Mouse (Mus musculus) neural tube, embryonic 15.5 days (tissue): ENCODE data around the gene Gm9780. TPM values are rescaled to one million over a fixed set of nuclear protein-coding genes. Genes with fewer than 3 reads are reported as not detected.
A peak's percentile ranks its signal among the peaks of the same experiment; 100 is the strongest.
"Not testable (repeated sequence)": the region's sequence is repeated elsewhere in the genome, so short reads cannot be mapped to it uniquely, and the experiment has no call there.

ENCODE experiments used
- ATAC-seq: fragments of 200-750 bp; cut with Nextera tagmentation; 2 replicates; pipeline ENCODE4 v1.8.0; 2017; ENCODE audit warnings: mild to moderate bottlenecking, moderate TSS enrichment, moderate library complexity; ENCODE audit not compliant: low FRiP score
- H3K27ac ChIP-seq: fragments of 300-500 bp; sonication (generic); replicated peaks from 2 replicates; pipeline ENCODE4 v1.5.1; 2015; ENCODE audit warnings: mild to moderate bottlenecking, inconsistent platforms
- H3K27me3 ChIP-seq: fragments of 300-500 bp; sonication (generic); replicated peaks from 2 replicates; pipeline ENCODE4 v1.6.1; 2015; ENCODE audit warnings: inconsistent platforms
- H3K36me3 ChIP-seq: fragments of 300-500 bp; sonication (generic); 2 replicates; pipeline ENCODE4 v1.6.1; 2015; ENCODE audit warnings: inconsistent platforms
- H3K4me1 ChIP-seq: fragments of 300-500 bp; sonication (generic); 2 replicates; pipeline ENCODE4 v1.6.1; 2015; ENCODE audit warnings: inconsistent platforms
- H3K4me2 ChIP-seq: fragments of 300-500 bp; sonication (generic); 2 replicates; pipeline ENCODE4 v1.6.1; 2015; ENCODE audit warnings: inconsistent platforms, mild to moderate bottlenecking, moderate library complexity
- H3K4me3 ChIP-seq: fragments of 300-500 bp; sonication (generic); replicated peaks from 2 replicates; pipeline ENCODE4 v1.5.1; 2015; ENCODE audit warnings: mild to moderate bottlenecking, inconsistent platforms
- H3K9ac ChIP-seq: fragments of 300-500 bp; sonication (generic); replicated peaks from 2 replicates; pipeline ENCODE4 v1.6.1; 2015; ENCODE audit warnings: mild to moderate bottlenecking, inconsistent platforms
- H3K9me3 ChIP-seq: fragments of 300-500 bp; sonication (generic); replicated peaks from 2 replicates; pipeline ENCODE4 v1.6.1; 2016; ENCODE audit warnings: inconsistent platforms
- WGBS: fragments of 180-500 bp; shearing (Covaris S2); methylation state at CpG from one replicate; pipeline ENCODE4 v1.1.7; 2015; ENCODE audit warnings: mixed read lengths; 5-methylcytosine and 5-hydroxymethylcytosine counted together
- polyA plus RNA-seq: library from polyadenylated mRNA; unstranded; fragments of >200 nt; fragmentation: Nextera tagmentation; extraction: Ambion mirVana; gene quantifications from 2 replicates; pipeline ENCODE4 v1.2.1, GENCODE M21; 2015

Gene Gm9780
- 6.7 and 11.3 TPM in 2 replicates for polyA plus RNA-seq

GRCm38 (mm10) chr14:26042611-26043010, at the start of gene Gm9780:
Gm9780 (minus strand) TSS chr14:26042711.
- WGBS, result no CpG with 5 or more reads among the region's 26 CpGs
- H3K27me3 ChIP-seq, H3K4me3 ChIP-seq, H3K4me2 ChIP-seq, H3K36me3 ChIP-seq, H3K4me1 ChIP-seq, ATAC-seq, H3K27ac ChIP-seq, H3K9me3 ChIP-seq, H3K9ac ChIP-seq: not testable (repeated sequence)

- not testable (repeated sequence) for H3K27me3 ChIP-seq, ATAC-seq, H3K9me3 ChIP-seq, H3K4me3 ChIP-seq, H3K4me1 ChIP-seq, H3K36me3 ChIP-seq, H3K27ac ChIP-seq, H3K4me2 ChIP-seq, H3K9ac ChIP-seq
- WGBS, result no CpG with 5 or more reads among the region's 1 CpGs
Measured at GRCm38 (mm10) chr14:26081997-26082396, 39.5 kb upstream of the Gm9780 start, which contains the start of gene Cphx3. Cphx3 (plus strand) TSS chr14:26082297.

- no CpG with 5 or more reads among the region's 6 CpGs for WGBS
- H3K36me3 ChIP-seq, H3K27me3 ChIP-seq, H3K9me3 ChIP-seq, H3K9ac ChIP-seq, H3K4me1 ChIP-seq, H3K27ac ChIP-seq, ATAC-seq, H3K4me2 ChIP-seq, H3K4me3 ChIP-seq: not testable (repeated sequence)
Measured at GRCm38 (mm10) chr14:26081216-26081615, 38.7 kb upstream of the Gm9780 start, which contains the start of gene Cphx2. Cphx2 (plus strand) TSS chr14:26081516.

GRCm38 (mm10) chr14:26076620-26077390, 34.3 kb upstream of the Gm9780 start:
- H3K4me3 ChIP-seq, H3K27me3 ChIP-seq: not testable (repeated sequence)

GRCm38 (mm10) chr14:26067325-26067633, 24.8 kb upstream of the Gm9780 start, which contains the start of gene Tmem254c:
Tmem254c (minus strand) TSS chr14:26067355.
- not testable (repeated sequence) for H3K4me1 ChIP-seq, H3K4me3 ChIP-seq, H3K36me3 ChIP-seq, H3K4me2 ChIP-seq, H3K27ac ChIP-seq, H3K9me3 ChIP-seq, H3K9ac ChIP-seq, H3K27me3 ChIP-seq
- no CpG with 5 or more reads among the region's 10 CpGs for WGBS
- ATAC-seq, result peak; percentile 89

More at GRCm38 (mm10) chr14:26076620-26077390, 34.3 kb upstream of the Gm9780 start:
- H3K9me3 ChIP-seq, H3K4me1 ChIP-seq, H3K27ac ChIP-seq, H3K9ac ChIP-seq, H3K4me2 ChIP-seq, ATAC-seq, H3K36me3 ChIP-seq: not testable (repeated sequence)
- no CpG with 5 or more reads among the region's 5 CpGs for WGBS

GRCm38 (mm10) chr14:26066574-26067324, 24.2 kb upstream of the Gm9780 start:
- WGBS, result no CpG with 5 or more reads among the region's 44 CpGs
- H3K4me3 ChIP-seq, H3K36me3 ChIP-seq, H3K4me2 ChIP-seq, H3K27ac ChIP-seq, H3K27me3 ChIP-seq, H3K9ac ChIP-seq, H3K9me3 ChIP-seq, H3K4me1 ChIP-seq: not testable (repeated sequence)
- ATAC-seq, result peak; percentile 90

GRCm38 (mm10) chr14:26059362-26059761, 16.9 kb upstream of the Gm9780 start:
- H3K27ac ChIP-seq, result not testable (repeated sequence)
- no CpG with 5 or more reads among the region's 6 CpGs for WGBS

GRCm38 (mm10) chr14:26058184-26058583, 15.7 kb upstream of the Gm9780 start:
- H3K27me3 ChIP-seq, H3K9ac ChIP-seq, ATAC-seq, H3K4me3 ChIP-seq, H3K36me3 ChIP-seq, H3K9me3 ChIP-seq, H3K4me1 ChIP-seq, H3K4me2 ChIP-seq, H3K27ac ChIP-seq: not testable (repeated sequence)
- WGBS, result no CpG with 5 or more reads among the region's 3 CpGs

More at GRCm38 (mm10) chr14:26059362-26059761, 16.9 kb upstream of the Gm9780 start:
- not testable (repeated sequence) for H3K4me2 ChIP-seq, H3K27me3 ChIP-seq, ATAC-seq, H3K4me3 ChIP-seq, H3K4me1 ChIP-seq, H3K9ac ChIP-seq, H3K36me3 ChIP-seq, H3K9me3 ChIP-seq

- H3K27ac ChIP-seq, H3K36me3 ChIP-seq, H3K27me3 ChIP-seq, H3K9me3 ChIP-seq, H3K4me1 ChIP-seq, ATAC-seq, H3K4me2 ChIP-seq, H3K4me3 ChIP-seq, H3K9ac ChIP-seq: not testable (repeated sequence)
- WGBS, result no CpG with 5 or more reads among the region's 9 CpGs
Measured at GRCm38 (mm10) chr14:26048767-26049166, 6.3 kb upstream of the Gm9780 start.

GRCm38 (mm10) chr14:26047026-26047425, 4.5 kb upstream of the Gm9780 start:
- WGBS, result no CpG with 5 or more reads among the region's 8 CpGs
- ATAC-seq, H3K27me3 ChIP-seq, H3K27ac ChIP-seq, H3K9ac ChIP-seq, H3K9me3 ChIP-seq, H3K4me3 ChIP-seq, H3K4me2 ChIP-seq, H3K4me1 ChIP-seq, H3K36me3 ChIP-seq: not testable (repeated sequence)

GRCm38 (mm10) chr14:26045007-26045406, 2.5 kb upstream of the Gm9780 start:
- not testable (repeated sequence) for H3K4me3 ChIP-seq, H3K27ac ChIP-seq, ATAC-seq, H3K27me3 ChIP-seq, H3K9me3 ChIP-seq, H3K36me3 ChIP-seq, H3K9ac ChIP-seq, H3K4me1 ChIP-seq, H3K4me2 ChIP-seq
- no CpG with 5 or more reads among the region's 5 CpGs for WGBS

- not testable (repeated sequence) for H3K9ac ChIP-seq, H3K9me3 ChIP-seq, H3K4me1 ChIP-seq, H3K27me3 ChIP-seq, H3K4me3 ChIP-seq, H3K4me2 ChIP-seq, H3K36me3 ChIP-seq, H3K27ac ChIP-seq, ATAC-seq
- no CpG with 5 or more reads among the region's 6 CpGs for WGBS
Measured at GRCm38 (mm10) chr14:26035439-26035838, 7.1 kb downstream of the Gm9780 start.
